Mouse (Mus musculus) forebrain, embryonic 14.5 days (tissue): ENCODE data around the gene Htr7. TPM values are rescaled to one million over a fixed set of nuclear protein-coding genes. Genes with fewer than 3 reads are reported as not detected.

Source experiments
- polyA plus RNA-seq: library from polyadenylated mRNA; unstranded; fragments of >200 nt; fragmentation: Nextera tagmentation; extraction: Ambion mirVana; gene quantifications from 2 replicates; pipeline ENCODE4 v1.2.1, GENCODE M21; 2014

Gene Htr7
- polyA plus RNA-seq, 1 experiment from 2014 or later: 2.0 TPM

Other genes starting within 250 kb of the Htr7 start
- gene Rpp30, start 26.2 kb upstream of the Htr7 start, polyA plus RNA-seq: 89.6 and 104 TPM in 2 replicates
- gene Ankrd1, start 62.6 kb upstream of the Htr7 start, polyA plus RNA-seq: not detected in 2 replicates